Mouse (Mus musculus): Measurements from ENCODE around the gene Csgalnact2. TPM values are rescaled to one million over a fixed set of nuclear protein-coding genes. Genes with fewer than 3 reads are reported as not detected.
A peak's percentile ranks its signal among the peaks of the same experiment; 100 is the strongest.

The Csgalnact2 gene
- 9.2 and 11.1 TPM in 2 replicates for polyA plus RNA-seq (2015; fragmentation: Nextera tagmentation; extraction: Ambion mirVana)

- peak within 1 kb of the TSS; percentile 68 for H3K9ac ChIP-seq (replicated peaks)
- ATAC-seq (replicated peaks): peak; percentile 98
- no peaks in the 10 kb centered on the region for H3K9me3 ChIP-seq
- H3K4me2 ChIP-seq (replicated peaks): peak within 1 kb of the TSS; percentile 75
- peak within 1 kb of the TSS; percentile 80 for H3K27ac ChIP-seq (replicated peaks)
- no peaks in the 10 kb centered on the region for H3K36me3 ChIP-seq
- H3K4me1 ChIP-seq: peaks cover 7% of the 10 kb centered on the region; the same call in 1 of the 2 replicates
- no peaks in the 10 kb centered on the region for H3K27me3 ChIP-seq
- 6% methylated on average over 54 of the region's 66 CpGs for WGBS
- peak within 1 kb of the TSS; percentile 81 for H3K4me3 ChIP-seq
Observed at GRCm38 (mm10) chr6:118138731-118139709, at the start of gene Csgalnact2. Gene Csgalnact2, minus strand, starts transcription at chr6:118139140.

GRCm38 (mm10) chr6:118188599-118188998 lies 49.7 kb upstream of the Csgalnact2 start:
- Histone ChIP-seq H3K36me3 (no peaks in the 10 kb centered on the region), H3K9ac (replicated peaks) (no peak overlapping the region), H3K4me2 (replicated peaks) (no peak overlapping the region), H3K4me3 (no peak overlapping the region), H3K9me3 (no peaks in the 10 kb centered on the region), H3K4me1 (no peaks in the 10 kb centered on the region), H3K27me3 (no peaks in the 10 kb centered on the region), H3K27ac (replicated peaks) (no peak overlapping the region)
- WGBS: 81% methylated on average over 9 of the region's 9 CpGs
- ATAC-seq (replicated peaks): no peak

GRCm38 (mm10) chr6:118187285-118187641 lies 48.3 kb upstream of the Csgalnact2 start:
- no peak overlapping the region for H3K27ac ChIP-seq (replicated peaks)
- H3K27me3 ChIP-seq: no peaks in the 10 kb centered on the region
- no peak for ATAC-seq (replicated peaks)
- no peaks in the 10 kb centered on the region for H3K36me3 ChIP-seq
- H3K4me1 ChIP-seq: no peaks in the 10 kb centered on the region
- no peaks in the 10 kb centered on the region for H3K9me3 ChIP-seq
- no peak overlapping the region for H3K4me3 ChIP-seq
- H3K9ac ChIP-seq (replicated peaks): no peak overlapping the region
- no peak overlapping the region for H3K4me2 ChIP-seq (replicated peaks)
- 79% methylated on average over 3 of the region's 3 CpGs for whole genome bisulfite sequencing

- Histone ChIP-seq H3K27me3 (no peaks in the 10 kb centered on the region), H3K9me3 (no peaks in the 10 kb centered on the region), H3K4me3 (no peak overlapping the region), H3K4me1 (no peaks in the 10 kb centered on the region), H3K36me3 (no peaks in the 10 kb centered on the region), H3K4me2 (replicated peaks) (no peak overlapping the region), H3K27ac (replicated peaks) (no peak overlapping the region), H3K9ac (replicated peaks) (no peak overlapping the region)
- WGBS: 48% methylated on average over 17 of the region's 17 CpGs
- ATAC-seq (replicated peaks): no peak
Observed at GRCm38 (mm10) chr6:118186620-118187284, 47.8 kb upstream of the Csgalnact2 start.

GRCm38 (mm10) chr6:118184126-118184525 lies 45.2 kb upstream of the Csgalnact2 start:
- H3K36me3 ChIP-seq: no peaks in the 10 kb centered on the region
- H3K27ac ChIP-seq (replicated peaks): no peak overlapping the region
- no peak overlapping the region for H3K9ac ChIP-seq (replicated peaks)
- H3K4me2 ChIP-seq (replicated peaks): no peak overlapping the region
- ATAC-seq (replicated peaks): no peak
- peaks cover 4% of the 10 kb centered on the region; the same call in 1 of the 2 replicates for H3K4me1 ChIP-seq
- WGBS: 89% methylated on average over 10 of the region's 10 CpGs
- H3K9me3 ChIP-seq: no peaks in the 10 kb centered on the region
- no peak overlapping the region for H3K4me3 ChIP-seq
- H3K27me3 ChIP-seq: no peaks in the 10 kb centered on the region

GRCm38 (mm10) chr6:118180085-118180423 lies 41.1 kb upstream of the Csgalnact2 start:
- 68% methylated on average over 12 of the region's 12 CpGs for WGBS

GRCm38 (mm10) chr6:118179316-118180084 lies 40.6 kb upstream of the Csgalnact2 start:
- WGBS: 60% methylated on average over 13 of the region's 13 CpGs
- Histone ChIP-seq H3K27ac (replicated peaks) (no peak overlapping the region), H3K4me1 (peaks cover 4% of the 10 kb centered on the region; the same call in 1 of the 2 replicates), H3K4me3 (no peak overlapping the region), H3K9me3 (no peaks in the 10 kb centered on the region), H3K4me2 (replicated peaks) (no peak overlapping the region), H3K9ac (replicated peaks) (no peak overlapping the region), H3K36me3 (no peaks in the 10 kb centered on the region), H3K27me3 (no peaks in the 10 kb centered on the region)
- ATAC-seq (replicated peaks): peak; percentile 84

More at GRCm38 (mm10) chr6:118180085-118180423, 41.1 kb upstream of the Csgalnact2 start:
- no peak overlapping the region for H3K4me2 ChIP-seq (replicated peaks)
- no peak overlapping the region for H3K27ac ChIP-seq (replicated peaks)
- no peaks in the 10 kb centered on the region for H3K27me3 ChIP-seq
- H3K9me3 ChIP-seq: no peaks in the 10 kb centered on the region
- H3K4me1 ChIP-seq: peaks cover 4% of the 10 kb centered on the region; the same call in 1 of the 2 replicates
- H3K4me3 ChIP-seq: no peak overlapping the region
- no peak overlapping the region for H3K9ac ChIP-seq (replicated peaks)
- H3K36me3 ChIP-seq: no peaks in the 10 kb centered on the region
- ATAC-seq (replicated peaks): peak; percentile 59; the same call in 1 of the 2 replicates

- 86% methylated on average over 5 of the region's 5 CpGs for WGBS
- Histone ChIP-seq H3K4me2 (replicated peaks) (no peak overlapping the region), H3K27ac (replicated peaks) (no peak overlapping the region), H3K36me3 (no peaks in the 10 kb centered on the region), H3K9me3 (no peaks in the 10 kb centered on the region), H3K9ac (replicated peaks) (no peak overlapping the region), H3K4me3 (no peak overlapping the region), H3K4me1 (no peaks in the 10 kb centered on the region), H3K27me3 (no peaks in the 10 kb centered on the region)
- ATAC-seq (replicated peaks): no peak
Observed at GRCm38 (mm10) chr6:118173975-118174328, 35.0 kb upstream of the Csgalnact2 start.

GRCm38 (mm10) chr6:118173251-118173974 lies 34.5 kb upstream of the Csgalnact2 start:
- WGBS: 92% methylated on average over 18 of the region's 18 CpGs
- Histone ChIP-seq H3K9me3 (no peaks in the 10 kb centered on the region), H3K36me3 (no peaks in the 10 kb centered on the region), H3K4me1 (no peaks in the 10 kb centered on the region), H3K27ac (replicated peaks) (no peak overlapping the region), H3K9ac (replicated peaks) (no peak overlapping the region), H3K4me2 (replicated peaks) (no peak overlapping the region), H3K27me3 (no peaks in the 10 kb centered on the region), H3K4me3 (no peak overlapping the region)
- ATAC-seq (replicated peaks): no peak

GRCm38 (mm10) chr6:118171386-118171785 lies 32.4 kb upstream of the Csgalnact2 start:
- no peak for ATAC-seq (replicated peaks)
- Histone ChIP-seq H3K36me3 (no peaks in the 10 kb centered on the region), H3K4me1 (no peaks in the 10 kb centered on the region), H3K9ac (replicated peaks) (no peak overlapping the region), H3K4me3 (no peak overlapping the region), H3K4me2 (replicated peaks) (no peak overlapping the region), H3K9me3 (no peaks in the 10 kb centered on the region), H3K27ac (replicated peaks) (no peak overlapping the region), H3K27me3 (no peaks in the 10 kb centered on the region)
- 90% methylated on average over 7 of the region's 7 CpGs for WGBS

- Histone ChIP-seq H3K9ac (replicated peaks) (no peak overlapping the region), H3K36me3 (no peaks in the 10 kb centered on the region), H3K4me1 (no peaks in the 10 kb centered on the region), H3K4me2 (replicated peaks) (no peak overlapping the region), H3K9me3 (no peaks in the 10 kb centered on the region), H3K27ac (replicated peaks) (no peak overlapping the region), H3K27me3 (no peaks in the 10 kb centered on the region), H3K4me3 (no peak overlapping the region)
- 83% methylated on average over 14 of the region's 14 CpGs for WGBS
- no peak for ATAC-seq (replicated peaks)
Observed at GRCm38 (mm10) chr6:118168106-118168505, 29.2 kb upstream of the Csgalnact2 start.

All from forebrain, embryonic 15.5 days (tissue).